Mouse (Mus musculus): ENCODE measurements around the gene Mrpl47. TPM values are rescaled to one million over a fixed set of nuclear protein-coding genes. Genes with fewer than 3 reads are reported as not detected.
"Not testable (repeated sequence)": the region's sequence is repeated elsewhere in the genome, so short reads cannot be mapped to it uniquely, and the experiment has no call there.

Mrpl47 gene
- polyA plus RNA-seq, 1 experiment = 3.0 TPM

DNA sequence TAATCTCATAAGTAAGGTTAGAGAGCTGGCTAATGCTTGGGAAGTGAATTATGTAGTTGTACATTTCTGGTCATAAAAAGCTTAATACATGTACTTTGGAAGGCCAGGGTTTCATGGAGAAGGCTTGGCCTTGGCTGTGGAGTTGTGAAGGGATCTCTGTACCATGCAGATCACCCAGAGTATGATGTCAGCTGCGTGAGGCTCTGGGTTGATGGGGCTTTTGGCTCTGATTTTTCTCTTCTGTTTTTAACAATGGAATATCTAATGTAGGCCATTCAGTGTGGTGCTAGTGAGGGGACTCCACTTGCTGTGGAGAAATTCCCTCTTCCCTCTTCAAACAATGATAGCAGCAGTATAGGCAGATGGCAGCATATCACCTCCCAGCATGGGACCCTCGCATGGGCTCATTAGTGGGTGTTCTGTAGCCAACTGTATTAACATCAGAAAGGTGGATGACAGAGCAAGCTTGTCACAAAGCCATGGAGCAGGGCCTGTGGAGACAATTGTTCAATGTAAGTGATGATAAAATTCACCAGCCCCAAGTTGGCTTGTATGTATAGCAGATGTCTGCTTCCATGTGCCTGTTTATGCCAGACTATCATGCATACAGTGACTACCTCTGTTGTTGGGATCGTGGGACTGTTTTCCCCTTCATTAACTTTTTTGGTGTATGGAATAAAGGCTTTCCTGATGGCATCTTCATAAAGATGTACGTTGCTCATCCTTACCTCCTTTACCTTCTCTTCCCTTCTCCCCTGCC lies 12.6 kb upstream of the Mrpl47 start:
- no peaks in the 10 kb centered on the region for H3K27me3 ChIP-seq (ENCODE audit: control insufficient read depth, insufficient read depth, low read length)
- H3K27ac ChIP-seq (ENCODE audit: control insufficient read depth, insufficient read depth, low read length) = no peak overlapping the region
- DNase-seq = no peak
- peaks cover 60% of the 10 kb centered on the region for H3K36me3 ChIP-seq (ENCODE audit: control insufficient read depth, insufficient read depth, low read length)
- H3K4me1 ChIP-seq (replicated peaks; ENCODE audit: control insufficient read depth, insufficient read depth, low read length) = no peaks in the 10 kb centered on the region
- no peak overlapping the region for H3K4me3 ChIP-seq (ENCODE audit: control insufficient read depth, insufficient read depth, low read length)
- no peak for TF ChIP-seq CTCF (IDR thresholded peaks at IDR 0.05; ENCODE audit: borderline replicate concordance, control insufficient read depth, extremely low read depth, insufficient read depth, low read length, poor library complexity)
- TF ChIP-seq POLR2A (IDR thresholded peaks at IDR 0.05; ENCODE audit: control insufficient read depth, extremely low read depth, insufficient read depth, low read length, poor library complexity) = no peak
- WGBS = 95% methylated on average over 4 of the region's 4 CpGs

DNA sequence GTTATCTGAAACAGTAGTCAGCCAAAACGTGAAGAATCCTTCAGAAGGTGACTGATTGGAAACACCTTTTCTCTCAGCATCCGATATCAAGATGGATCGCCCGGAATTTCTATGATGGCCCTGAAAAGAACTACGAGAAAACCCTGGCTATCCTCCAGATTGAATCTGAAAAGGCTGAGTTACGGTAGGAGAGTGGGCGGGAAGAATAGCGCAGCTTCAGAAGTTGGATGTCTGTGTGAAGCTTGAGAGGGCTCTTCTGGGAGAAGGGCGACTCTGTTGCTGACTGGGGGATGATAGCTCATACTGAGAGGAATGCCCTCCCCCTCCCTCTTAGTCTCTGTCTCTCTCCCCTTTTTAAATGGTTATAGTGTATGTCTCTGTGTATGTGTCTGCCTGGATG lies 11.0 kb upstream of the Mrpl47 start:
- WGBS = 97% methylated on average over 9 of the region's 9 CpGs
- H3K4me3 ChIP-seq (ENCODE audit: control insufficient read depth, insufficient read depth, low read length) = no peak overlapping the region
- no peaks in the 10 kb centered on the region for H3K27me3 ChIP-seq (ENCODE audit: control insufficient read depth, insufficient read depth, low read length)
- no peak overlapping the region for H3K27ac ChIP-seq (ENCODE audit: control insufficient read depth, insufficient read depth, low read length)
- H3K36me3 ChIP-seq (ENCODE audit: control insufficient read depth, insufficient read depth, low read length) = peaks cover 54% of the 10 kb centered on the region
- TF ChIP-seq CTCF (IDR thresholded peaks at IDR 0.05; ENCODE audit: borderline replicate concordance, control insufficient read depth, extremely low read depth, insufficient read depth, low read length, poor library complexity) (no peak), POLR2A (IDR thresholded peaks at IDR 0.05; ENCODE audit: control insufficient read depth, extremely low read depth, insufficient read depth, low read length, poor library complexity) (no peak)
- no peak for DNase-seq
- no peaks in the 10 kb centered on the region for H3K4me1 ChIP-seq (replicated peaks; ENCODE audit: control insufficient read depth, insufficient read depth, low read length)

DNA sequence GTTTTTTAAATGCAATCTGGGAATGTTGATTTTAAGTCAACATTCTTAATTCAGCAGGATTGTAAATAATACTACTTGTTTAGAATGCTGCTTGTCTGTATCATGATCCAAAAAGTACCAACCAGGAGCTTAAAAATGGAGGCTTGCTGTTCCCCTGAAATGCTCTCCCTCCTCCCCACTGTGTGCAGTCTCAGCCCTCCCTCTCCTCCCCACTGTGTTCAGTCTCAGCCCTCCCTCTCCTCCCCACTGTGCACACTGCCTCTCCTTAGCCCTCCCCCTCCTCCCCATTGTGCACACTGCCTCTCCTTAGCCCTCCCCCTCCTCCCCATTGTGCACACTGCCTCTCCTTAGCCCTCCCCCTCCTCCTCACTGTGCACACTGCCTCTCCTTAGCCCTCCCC lies 8.0 kb upstream of the Mrpl47 start:
- H3K27me3 ChIP-seq (ENCODE audit: control insufficient read depth, insufficient read depth, low read length); H3K4me3 ChIP-seq (ENCODE audit: control insufficient read depth, insufficient read depth, low read length); H3K27ac ChIP-seq (ENCODE audit: control insufficient read depth, insufficient read depth, low read length); H3K4me1 ChIP-seq (replicated peaks; ENCODE audit: control insufficient read depth, insufficient read depth, low read length); DNase-seq: not testable (repeated sequence)
- peaks cover 30% of the 10 kb centered on the region for H3K36me3 ChIP-seq (ENCODE audit: control insufficient read depth, insufficient read depth, low read length)

DNA sequence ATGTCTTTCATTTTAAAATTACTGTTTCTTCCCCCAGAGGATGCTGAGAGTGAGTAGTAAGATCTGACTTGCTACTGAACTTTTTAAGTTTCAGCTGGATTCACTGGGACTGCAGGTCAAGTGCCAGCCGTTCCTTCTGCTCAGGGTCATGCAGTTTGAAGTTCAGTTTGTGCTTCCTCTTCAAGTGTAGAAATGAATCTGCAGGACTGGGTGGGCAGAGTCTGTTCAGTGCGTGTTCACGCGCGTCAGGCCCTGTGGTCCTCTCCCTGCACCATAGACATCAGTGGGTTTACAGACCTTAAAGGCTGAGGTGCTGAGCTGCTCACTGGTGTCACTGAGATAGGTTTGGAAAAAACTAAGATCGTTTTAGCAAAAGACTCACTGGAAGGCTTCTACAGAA lies 7.6 kb upstream of the Mrpl47 start:
- H3K36me3 ChIP-seq (ENCODE audit: control insufficient read depth, insufficient read depth, low read length) = peaks cover 25% of the 10 kb centered on the region

DNA sequence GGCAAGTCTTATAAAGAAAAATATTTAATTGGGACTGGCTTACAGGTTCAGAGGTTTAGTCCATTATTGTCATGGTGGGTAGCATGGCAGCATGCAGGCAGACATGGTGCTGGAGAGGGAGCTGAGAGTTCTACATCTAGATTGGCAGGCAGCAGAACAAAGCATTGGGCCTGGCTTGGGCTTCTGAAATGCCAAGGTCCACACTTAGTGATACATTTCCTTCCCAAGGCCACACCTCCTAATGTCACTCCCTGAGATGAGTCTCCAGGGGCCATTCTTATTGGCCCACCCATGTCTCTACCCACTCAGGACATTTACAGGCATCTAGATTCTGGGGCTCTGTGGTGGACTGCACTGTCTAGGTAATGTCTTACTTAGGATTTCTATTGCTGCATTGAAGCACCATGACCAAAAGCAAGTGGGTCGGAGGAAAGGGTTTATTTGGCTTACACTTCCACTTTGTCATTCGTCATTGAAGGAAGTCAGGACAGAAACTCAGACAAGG lies 4.9 kb upstream of the Mrpl47 start:
- Histone ChIP-seq H3K36me3 (ENCODE audit: control insufficient read depth, insufficient read depth, low read length) (peaks cover 11% of the 10 kb centered on the region), H3K27me3 (ENCODE audit: control insufficient read depth, insufficient read depth, low read length) (no peaks in the 10 kb centered on the region), H3K4me3 (ENCODE audit: control insufficient read depth, insufficient read depth, low read length) (no peak overlapping the region), H3K27ac (ENCODE audit: control insufficient read depth, insufficient read depth, low read length) (no peak overlapping the region), H3K4me1 (replicated peaks; ENCODE audit: control insufficient read depth, insufficient read depth, low read length) (peaks cover 7% of the 10 kb centered on the region; the same call in 1 of the 2 replicates)
- no peak for DNase-seq
- TF ChIP-seq CTCF (IDR thresholded peaks at IDR 0.05; ENCODE audit: borderline replicate concordance, control insufficient read depth, extremely low read depth, insufficient read depth, low read length, poor library complexity) = no peak
- TF ChIP-seq POLR2A (IDR thresholded peaks at IDR 0.05; ENCODE audit: control insufficient read depth, extremely low read depth, insufficient read depth, low read length, poor library complexity) = no peak
- WGBS = 100% methylated on average over 2 of the region's 2 CpGs

More for the DNA sequence above, 7.6 kb upstream of the Mrpl47 start:
- WGBS = 97% methylated on average over 6 of the region's 6 CpGs
- no peak for DNase-seq
- TF ChIP-seq CTCF (IDR thresholded peaks at IDR 0.05; ENCODE audit: borderline replicate concordance, control insufficient read depth, extremely low read depth, insufficient read depth, low read length, poor library complexity) (no peak), POLR2A (IDR thresholded peaks at IDR 0.05; ENCODE audit: control insufficient read depth, extremely low read depth, insufficient read depth, low read length, poor library complexity) (no peak)
- Histone ChIP-seq H3K4me3 (ENCODE audit: control insufficient read depth, insufficient read depth, low read length) (no peak overlapping the region), H3K4me1 (replicated peaks; ENCODE audit: control insufficient read depth, insufficient read depth, low read length) (no peaks in the 10 kb centered on the region), H3K27me3 (ENCODE audit: control insufficient read depth, insufficient read depth, low read length) (no peaks in the 10 kb centered on the region), H3K27ac (ENCODE audit: control insufficient read depth, insufficient read depth, low read length) (no peak overlapping the region)

DNA sequence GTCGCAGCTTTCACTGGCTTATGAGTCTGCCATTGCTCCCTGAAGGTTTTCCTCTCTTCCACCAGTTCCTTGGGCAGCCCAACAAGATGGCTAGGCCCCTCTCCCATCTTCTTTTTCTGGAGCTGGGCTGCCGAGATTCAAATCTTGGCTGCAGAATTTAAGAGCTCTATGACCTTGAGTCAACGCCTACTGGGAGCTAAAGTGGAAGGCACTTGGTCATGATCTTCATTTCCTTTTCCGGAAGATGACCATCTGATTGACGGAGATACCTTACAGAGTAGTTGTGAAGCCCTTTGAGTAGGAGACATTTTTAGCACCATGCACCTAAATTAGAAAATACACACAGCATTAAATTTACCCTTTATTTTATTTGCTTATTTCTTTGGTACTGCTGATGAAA lies 1.1 kb upstream of the Mrpl47 start:
- H3K4me1 ChIP-seq (replicated peaks; ENCODE audit: control insufficient read depth, insufficient read depth, low read length) = peaks cover 8% of the 10 kb centered on the region; the same call in 1 of the 2 replicates
- no peak overlapping the region for H3K4me3 ChIP-seq (ENCODE audit: control insufficient read depth, insufficient read depth, low read length)
- TF ChIP-seq POLR2A (IDR thresholded peaks at IDR 0.05; ENCODE audit: control insufficient read depth, extremely low read depth, insufficient read depth, low read length, poor library complexity) (no peak), CTCF (IDR thresholded peaks at IDR 0.05; ENCODE audit: borderline replicate concordance, control insufficient read depth, extremely low read depth, insufficient read depth, low read length, poor library complexity) (no peak)
- 96% methylated on average over 5 of the region's 5 CpGs for WGBS
- H3K27me3 ChIP-seq (ENCODE audit: control insufficient read depth, insufficient read depth, low read length) = no peaks in the 10 kb centered on the region
- no peak overlapping the region for H3K27ac ChIP-seq (ENCODE audit: control insufficient read depth, insufficient read depth, low read length)
- no peaks in the 10 kb centered on the region for H3K36me3 ChIP-seq (ENCODE audit: control insufficient read depth, insufficient read depth, low read length)
- DNase-seq = no peak
